Mouse (Mus musculus) spleen, adult 2 months (tissue): ENCODE measurements around the gene Zp1. TPM values are rescaled to one million over a fixed set of nuclear protein-coding genes. Genes with fewer than 3 reads are reported as not detected.

Experiments used
- DNase-seq, 2 experiments: peaks; one replicate each; pipeline versions ENCODE4 v3.0.0 to v3.0.0-alpha.2; 2012 to 2021; ENCODE audit warnings: low spot score in 2 of 2, low read depth in 1 of 2
- H3K27ac ChIP-seq: fragments of 200-500 bp; 2 replicates; pipeline ENCODE4 v1.5.1; 2012; ENCODE audit warnings: low read length, inconsistent platforms; ENCODE audit not compliant: insufficient read depth
- H3K27me3 ChIP-seq: fragments of 200-500 bp; 2 replicates; pipeline ENCODE4 v1.6.1; 2012; ENCODE audit warnings: mild to moderate bottlenecking, moderate library complexity, low read length, inconsistent platforms; ENCODE audit not compliant: control insufficient read depth, insufficient read depth
- H3K36me3 ChIP-seq: fragments of 200-500 bp; 2 replicates; pipeline ENCODE4 v1.6.1; 2012; ENCODE audit warnings: mild to moderate bottlenecking, low read length, inconsistent platforms; ENCODE audit not compliant: control insufficient read depth, insufficient read depth
- H3K4me1 ChIP-seq: fragments of 200-500 bp; 2 replicates; pipeline ENCODE4 v1.6.1; 2011; ENCODE audit warnings: inconsistent platforms; ENCODE audit not compliant: control insufficient read depth, insufficient read depth, insufficient read length
- H3K4me3 ChIP-seq: fragments of 200-500 bp; 2 replicates; pipeline ENCODE4 v1.5.1; 2011; ENCODE audit warnings: mild to moderate bottlenecking, inconsistent platforms; ENCODE audit not compliant: insufficient read depth, insufficient read length; ENCODE audit errors: extremely low read depth
- CTCF ChIP-seq: fragments of 200-500 bp; IDR thresholded peaks from 2 replicates; pipeline ENCODE4 v1.5.1; 2011; ENCODE audit warnings: mild to moderate bottlenecking, inconsistent platforms; ENCODE audit not compliant: insufficient read depth, insufficient read length, insufficient replicate concordance; ENCODE audit errors: extremely low read depth
- POLR2A ChIP-seq: fragments of 200-500 bp; IDR thresholded peaks from 2 replicates; pipeline ENCODE4 v1.6.1; 2011; ENCODE audit warnings: low read depth, low read length, inconsistent platforms
- WGBS: fragments of 180-500 bp; shearing (Covaris S2); methylation state at CpG from one replicate; pipeline ENCODE4 v1.1.7; 2018; 5-methylcytosine and 5-hydroxymethylcytosine counted together
- polyA plus RNA-seq: library from polyadenylated mRNA; depleted of rRNA; stranded (reverse); fragments of >200 nt; gene quantifications from 2 replicates; pipeline ENCODE4 v1.2.3, GENCODE M21; 2012; rRNA removed

Zp1 gene
- polyA plus RNA-seq, result 0.04 TPM in 2 replicates

- WGBS, result 27% methylated on average over 2 of the region's 2 CpGs
- H3K27ac ChIP-seq, result no peak within 1 kb of the TSS
- no peak for DNase-seq
Observed at GRCm38 (mm10) chr19:10920532-10920931, at the start of gene Zp1. Gene Zp1 (minus strand): TSS chr19:10920632.

GRCm38 (mm10) chr19:10968578-10968977 lies 48.1 kb upstream of the Zp1 start:
- WGBS, result 86% methylated on average over 7 of the region's 7 CpGs
- TF ChIP-seq POLR2A (no peak), CTCF (no peak)
- H3K27ac ChIP-seq, result no peak overlapping the region
- no peaks in the 10 kb centered on the region for H3K36me3 ChIP-seq
- H3K4me3 ChIP-seq, result no peak overlapping the region
- H3K27me3 ChIP-seq, result no peaks in the 10 kb centered on the region
- no peaks in the 10 kb centered on the region for H3K4me1 ChIP-seq
- DNase-seq, result no peak

More at GRCm38 (mm10) chr19:10920532-10920931, at the start of gene Zp1:
- Histone ChIP-seq H3K36me3 (no peaks in the 10 kb centered on the region), H3K4me3 (no peak within 1 kb of the TSS), H3K4me1 (no peaks in the 10 kb centered on the region), H3K27me3 (no peaks in the 10 kb centered on the region)
- TF ChIP-seq CTCF, result no peak
- TF ChIP-seq POLR2A, result no peak

GRCm38 (mm10) chr19:10965721-10966120 lies 45.3 kb upstream of the Zp1 start:
- no peak for DNase-seq
- no peak for TF ChIP-seq POLR2A

DNA sequence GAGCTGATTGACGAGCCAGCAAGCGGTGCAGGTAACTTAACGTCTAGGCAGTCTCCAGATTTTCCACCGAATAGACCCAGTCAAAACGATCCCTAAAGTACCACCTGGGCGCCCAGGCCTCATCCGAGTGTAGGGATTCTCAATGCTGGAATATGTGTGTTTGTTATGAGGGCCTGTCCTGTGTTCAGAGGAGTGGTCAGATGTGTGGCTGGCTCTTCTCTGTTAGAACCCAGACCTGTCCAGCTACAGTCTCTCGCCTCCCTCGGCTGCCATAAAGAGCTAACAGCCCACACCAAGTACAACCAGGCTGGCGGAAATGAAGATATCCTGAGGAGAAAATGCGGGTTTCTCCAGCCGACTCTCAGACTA lies 39.5 kb upstream of the Zp1 start:
- no peak for DNase-seq
- Histone ChIP-seq H3K27ac (no peak overlapping the region), H3K36me3 (no peaks in the 10 kb centered on the region), H3K27me3 (no peaks in the 10 kb centered on the region), H3K4me1 (no peaks in the 10 kb centered on the region), H3K4me3 (no peak overlapping the region)
- TF ChIP-seq CTCF, result no peak
- TF ChIP-seq POLR2A, result no peak
- WGBS, result 58% methylated on average over 12 of the region's 12 CpGs

More at GRCm38 (mm10) chr19:10965721-10966120, 45.3 kb upstream of the Zp1 start:
- WGBS, result 89% methylated on average over 7 of the region's 7 CpGs
- no peak overlapping the region for H3K27ac ChIP-seq
- no peaks in the 10 kb centered on the region for H3K36me3 ChIP-seq
- H3K27me3 ChIP-seq, result no peaks in the 10 kb centered on the region
- no peaks in the 10 kb centered on the region for H3K4me1 ChIP-seq
- no peak overlapping the region for H3K4me3 ChIP-seq

GRCm38 (mm10) chr19:10959085-10959977 lies 38.9 kb upstream of the Zp1 start:
- H3K4me1 ChIP-seq, result no peaks in the 10 kb centered on the region
- no peak overlapping the region for H3K4me3 ChIP-seq
- 34% methylated on average over 11 of the region's 11 CpGs for WGBS
- H3K27ac ChIP-seq, result no peak overlapping the region
- peak; percentile 18 to 61 for DNase-seq
- no peaks in the 10 kb centered on the region for H3K27me3 ChIP-seq
- H3K36me3 ChIP-seq, result no peaks in the 10 kb centered on the region
- TF ChIP-seq CTCF (peak; percentile 33; the same call in 1 of the 2 replicates), POLR2A (no peak)

DNA sequence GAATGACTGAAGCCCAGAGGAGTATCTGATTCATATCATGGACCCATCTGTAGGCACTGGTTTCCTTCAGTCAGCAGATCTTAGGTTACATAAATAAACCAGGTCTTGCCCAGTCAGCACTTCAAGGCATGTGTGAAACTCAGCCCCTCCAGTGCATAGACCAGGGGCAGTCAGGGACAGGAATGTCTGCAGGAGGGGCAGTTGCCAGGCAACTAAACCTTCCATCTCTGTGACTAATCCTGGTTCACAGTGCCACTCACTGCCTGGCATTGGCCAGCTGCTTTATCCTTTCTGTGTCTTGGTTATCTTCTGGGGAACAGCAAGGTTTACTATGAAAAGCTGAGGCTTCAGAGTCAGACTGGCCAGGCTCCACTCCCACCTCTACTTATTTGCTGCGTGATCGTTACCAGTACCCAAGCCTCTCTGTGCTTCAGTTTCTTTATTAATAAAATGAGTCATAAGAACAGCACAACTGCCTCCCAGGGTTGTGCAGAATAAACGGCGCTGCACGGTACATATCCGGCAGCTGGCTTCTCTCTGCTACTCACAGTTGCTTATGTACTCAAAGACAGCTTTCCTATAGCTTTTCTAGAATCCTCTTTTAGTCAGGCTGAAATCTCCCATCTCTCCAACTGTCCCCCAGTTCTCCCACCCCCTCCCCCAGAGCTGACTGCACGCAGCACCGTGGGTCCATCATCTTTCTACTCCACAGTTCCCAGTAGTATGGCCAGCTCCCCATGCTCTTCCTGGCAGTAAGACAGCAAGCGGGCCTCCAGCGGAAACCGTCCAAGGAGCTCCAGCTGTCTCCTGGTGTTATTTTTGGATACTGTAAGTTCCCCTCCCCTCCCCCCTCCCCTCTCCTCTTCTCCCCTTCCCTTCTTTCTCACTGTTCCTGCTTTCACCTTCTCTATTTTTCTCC lies 31.8 kb upstream of the Zp1 start:
- DNase-seq, result no peak
- TF ChIP-seq CTCF (no peak), POLR2A (no peak)
- Histone ChIP-seq H3K27me3 (no peaks in the 10 kb centered on the region), H3K4me1 (peaks cover 9% of the 10 kb centered on the region), H3K36me3 (no peaks in the 10 kb centered on the region), H3K4me3 (no peak overlapping the region), H3K27ac (no peak overlapping the region)
- 66% methylated on average over 11 of the region's 11 CpGs for WGBS
